Mouse (Mus musculus): Measurements from ENCODE around the gene H2al1g. TPM values are rescaled to one million over a fixed set of nuclear protein-coding genes. Genes with fewer than 3 reads are reported as not detected.
"Not testable (repeated sequence)": the region's sequence is repeated elsewhere in the genome, so short reads cannot be mapped to it uniquely, and the experiment has no call there.

H2al1g gene
- polyA plus RNA-seq, 1 experiment from 2014 or later = not detected

DNA sequence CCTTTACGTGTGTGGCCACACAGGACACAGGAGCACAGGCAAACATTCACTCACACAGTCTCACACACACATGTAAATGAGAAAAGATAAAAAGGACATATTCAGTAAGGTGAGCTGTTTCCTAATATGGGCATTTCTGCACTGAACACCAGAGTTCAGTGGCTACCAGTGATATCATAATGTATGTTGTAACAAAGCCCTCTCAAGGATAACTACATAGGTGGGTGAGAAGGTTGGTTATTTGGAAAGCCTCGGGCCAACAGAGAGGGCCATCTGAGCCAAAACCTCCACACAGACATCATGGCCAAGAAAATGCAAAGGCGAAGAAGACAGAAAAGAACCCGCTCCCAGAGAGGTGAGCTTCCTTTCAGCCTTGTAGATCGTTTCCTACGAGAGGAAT is 12.7 kb upstream of the H2al1g start, which contains the start of gene H2al1c:
Gene H2al1c (plus strand): TSS at position 301 of the 400 bp plus-strand sequence.
- H3K27ac ChIP-seq (ENCODE audit: low read length); H3K9ac ChIP-seq (ENCODE audit: low read depth, low read length); H3K36me3 ChIP-seq (ENCODE audit: control insufficient read depth, insufficient read depth, low read length); H3K4me2 ChIP-seq (ENCODE audit: low read length); H3K4me3 ChIP-seq (ENCODE audit: low read depth, low read length); H3K27me3 ChIP-seq (ENCODE audit: control insufficient read depth, insufficient read depth, low read depth, low read length); ATAC-seq; H3K4me1 ChIP-seq (ENCODE audit: control insufficient read depth, insufficient read depth, low read length); H3K9me3 ChIP-seq (replicated peaks; ENCODE audit: control insufficient read depth, low read length, poor library complexity, severe bottlenecking): not testable (repeated sequence)
- WGBS = 89% methylated on average over 1 of the region's 6 CpGs

GRCm38 (mm10) chrX:11308524-11308923 is 9.5 kb upstream of the H2al1g start, which contains the start of gene H2al1d:
H2al1d (plus strand) TSS chrX:11308824.
- not testable (repeated sequence) for H3K4me3 ChIP-seq (ENCODE audit: low read depth, low read length); H3K4me2 ChIP-seq (ENCODE audit: low read length); H3K9me3 ChIP-seq (replicated peaks; ENCODE audit: control insufficient read depth, low read length, poor library complexity, severe bottlenecking); H3K27me3 ChIP-seq (ENCODE audit: control insufficient read depth, insufficient read depth, low read depth, low read length); ATAC-seq; H3K4me1 ChIP-seq (ENCODE audit: control insufficient read depth, insufficient read depth, low read length); H3K9ac ChIP-seq (ENCODE audit: low read depth, low read length); H3K36me3 ChIP-seq (ENCODE audit: control insufficient read depth, insufficient read depth, low read length); H3K27ac ChIP-seq (ENCODE audit: low read length)
- no CpG with 5 or more reads among the region's 6 CpGs for WGBS

DNA sequence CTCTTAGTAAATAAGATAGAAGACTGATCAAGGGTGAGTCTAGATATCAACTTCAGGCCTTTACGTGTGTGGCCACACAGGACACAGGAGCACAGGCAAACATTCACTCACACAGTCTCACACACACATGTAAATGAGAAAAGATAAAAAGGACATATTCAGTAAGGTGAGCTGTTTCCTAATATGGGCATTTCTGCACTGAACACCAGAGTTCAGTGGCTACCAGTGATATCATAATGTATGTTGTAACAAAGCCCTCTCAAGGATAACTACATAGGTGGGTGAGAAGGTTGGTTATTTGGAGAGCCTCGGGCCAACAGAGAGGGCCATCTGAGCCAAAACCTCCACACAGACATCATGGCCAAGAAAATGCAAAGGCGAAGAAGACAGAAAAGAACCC is 6.4 kb upstream of the H2al1g start, which contains the start of gene H2al1e:
Gene H2al1e (plus strand): TSS at position 301 of the 400 bp plus-strand sequence.
- WGBS = no CpG with 5 or more reads among the region's 3 CpGs
- H3K27ac ChIP-seq (ENCODE audit: low read length); H3K4me1 ChIP-seq (ENCODE audit: control insufficient read depth, insufficient read depth, low read length); H3K9me3 ChIP-seq (replicated peaks; ENCODE audit: control insufficient read depth, low read length, poor library complexity, severe bottlenecking); ATAC-seq; H3K27me3 ChIP-seq (ENCODE audit: control insufficient read depth, insufficient read depth, low read depth, low read length); H3K4me2 ChIP-seq (ENCODE audit: low read length); H3K36me3 ChIP-seq (ENCODE audit: control insufficient read depth, insufficient read depth, low read length); H3K9ac ChIP-seq (ENCODE audit: low read depth, low read length); H3K4me3 ChIP-seq (ENCODE audit: low read depth, low read length): not testable (repeated sequence)

DNA sequence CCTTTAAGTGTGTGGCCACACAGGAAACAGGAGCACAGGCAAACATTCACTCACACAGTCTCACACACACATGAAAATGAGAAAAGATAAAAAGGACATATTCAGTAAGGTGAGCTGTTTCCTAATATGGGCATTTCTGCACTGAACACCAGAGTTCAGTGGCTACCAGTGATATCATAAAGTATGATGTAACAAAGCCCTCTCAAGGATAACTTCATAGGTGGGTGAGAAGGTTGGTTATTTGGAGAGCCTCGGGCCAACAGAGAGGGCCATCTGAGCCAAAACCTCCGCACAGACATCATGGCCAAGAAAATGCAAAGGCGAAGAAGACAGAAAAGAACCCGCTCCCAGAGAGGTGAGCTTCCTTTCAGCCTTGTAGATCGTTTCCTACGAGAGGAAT is 3.2 kb upstream of the H2al1g start, which contains the start of gene H2al1f:
Gene H2al1f (plus strand): TSS at position 301 of the 400 bp plus-strand sequence.
- not testable (repeated sequence) for H3K27ac ChIP-seq (ENCODE audit: low read length); H3K36me3 ChIP-seq (ENCODE audit: control insufficient read depth, insufficient read depth, low read length); H3K9ac ChIP-seq (ENCODE audit: low read depth, low read length); H3K4me3 ChIP-seq (ENCODE audit: low read depth, low read length); H3K4me1 ChIP-seq (ENCODE audit: control insufficient read depth, insufficient read depth, low read length); ATAC-seq; H3K4me2 ChIP-seq (ENCODE audit: low read length); H3K9me3 ChIP-seq (replicated peaks; ENCODE audit: control insufficient read depth, low read length, poor library complexity, severe bottlenecking); H3K27me3 ChIP-seq (ENCODE audit: control insufficient read depth, insufficient read depth, low read depth, low read length)
- WGBS = no CpG with 5 or more reads among the region's 6 CpGs

DNA sequence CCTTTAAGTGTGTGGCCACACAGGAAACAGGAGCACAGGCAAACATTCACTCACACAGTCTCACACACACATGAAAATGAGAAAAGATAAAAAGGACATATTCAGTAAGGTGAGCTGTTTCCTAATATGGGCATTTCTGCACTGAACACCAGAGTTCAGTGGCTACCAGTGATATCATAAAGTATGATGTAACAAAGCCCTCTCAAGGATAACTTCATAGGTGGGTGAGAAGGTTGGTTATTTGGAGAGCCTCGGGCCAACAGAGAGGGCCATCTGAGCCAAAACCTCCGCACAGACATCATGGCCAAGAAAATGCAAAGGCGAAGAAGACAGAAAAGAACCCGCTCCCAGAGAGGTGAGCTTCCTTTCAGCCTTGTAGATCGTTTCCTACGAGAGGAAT is 3.1 kb downstream of the H2al1g start, which contains the start of gene H2al1h:
Gene H2al1h (plus strand): TSS at position 301 of the 400 bp plus-strand sequence.
- H3K4me3 ChIP-seq (ENCODE audit: low read depth, low read length); ATAC-seq; H3K4me1 ChIP-seq (ENCODE audit: control insufficient read depth, insufficient read depth, low read length); H3K27ac ChIP-seq (ENCODE audit: low read length); H3K4me2 ChIP-seq (ENCODE audit: low read length); H3K9me3 ChIP-seq (replicated peaks; ENCODE audit: control insufficient read depth, low read length, poor library complexity, severe bottlenecking); H3K27me3 ChIP-seq (ENCODE audit: control insufficient read depth, insufficient read depth, low read depth, low read length); H3K9ac ChIP-seq (ENCODE audit: low read depth, low read length); H3K36me3 ChIP-seq (ENCODE audit: control insufficient read depth, insufficient read depth, low read length): not testable (repeated sequence)
- WGBS = no CpG with 5 or more reads among the region's 6 CpGs

DNA sequence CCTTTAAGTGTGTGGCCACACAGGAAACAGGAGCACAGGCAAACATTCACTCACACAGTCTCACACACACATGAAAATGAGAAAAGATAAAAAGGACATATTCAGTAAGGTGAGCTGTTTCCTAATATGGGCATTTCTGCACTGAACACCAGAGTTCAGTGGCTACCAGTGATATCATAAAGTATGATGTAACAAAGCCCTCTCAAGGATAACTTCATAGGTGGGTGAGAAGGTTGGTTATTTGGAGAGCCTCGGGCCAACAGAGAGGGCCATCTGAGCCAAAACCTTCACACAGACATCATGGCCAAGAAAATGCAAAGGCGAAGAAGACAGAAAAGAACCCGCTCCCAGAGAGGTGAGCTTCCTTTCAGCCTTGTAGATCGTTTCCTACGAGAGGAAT is 6.3 kb downstream of the H2al1g start, which contains the start of gene H2al1i:
Gene H2al1i (plus strand): TSS at position 301 of the 400 bp plus-strand sequence.
- H3K4me3 ChIP-seq (ENCODE audit: low read depth, low read length); H3K4me1 ChIP-seq (ENCODE audit: control insufficient read depth, insufficient read depth, low read length); ATAC-seq; H3K27ac ChIP-seq (ENCODE audit: low read length); H3K9ac ChIP-seq (ENCODE audit: low read depth, low read length); H3K36me3 ChIP-seq (ENCODE audit: control insufficient read depth, insufficient read depth, low read length); H3K9me3 ChIP-seq (replicated peaks; ENCODE audit: control insufficient read depth, low read length, poor library complexity, severe bottlenecking); H3K4me2 ChIP-seq (ENCODE audit: low read length); H3K27me3 ChIP-seq (ENCODE audit: control insufficient read depth, insufficient read depth, low read depth, low read length): not testable (repeated sequence)
- WGBS = 83% methylated on average over 2 of the region's 5 CpGs

DNA sequence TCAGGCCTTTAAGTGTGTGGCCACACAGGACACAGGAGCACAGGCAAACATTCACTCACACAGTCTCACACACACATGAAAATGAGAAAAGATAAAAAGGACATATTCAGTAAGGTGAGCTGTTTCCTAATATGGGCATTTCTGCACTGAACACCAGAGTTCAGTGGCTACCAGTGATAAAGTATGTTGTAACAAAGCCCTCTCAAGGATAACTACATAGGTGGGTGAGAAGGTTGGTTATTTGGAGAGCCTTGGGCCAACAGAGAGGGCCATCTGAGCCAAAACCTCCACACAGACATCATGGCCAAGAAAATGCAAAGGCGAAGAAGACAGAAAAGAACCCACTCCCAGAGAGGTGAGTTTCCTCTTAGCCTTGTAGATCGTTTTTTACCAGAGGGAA is 9.5 kb downstream of the H2al1g start, which contains the start of gene H2al1j:
Gene H2al1j (plus strand): TSS at position 301 of the 400 bp plus-strand sequence.
- H3K27me3 ChIP-seq (ENCODE audit: control insufficient read depth, insufficient read depth, low read depth, low read length); ATAC-seq; H3K4me1 ChIP-seq (ENCODE audit: control insufficient read depth, insufficient read depth, low read length); H3K4me3 ChIP-seq (ENCODE audit: low read depth, low read length); H3K9me3 ChIP-seq (replicated peaks; ENCODE audit: control insufficient read depth, low read length, poor library complexity, severe bottlenecking); H3K4me2 ChIP-seq (ENCODE audit: low read length); H3K27ac ChIP-seq (ENCODE audit: low read length); H3K9ac ChIP-seq (ENCODE audit: low read depth, low read length); H3K36me3 ChIP-seq (ENCODE audit: control insufficient read depth, insufficient read depth, low read length): not testable (repeated sequence)
- WGBS = 81% methylated on average over 2 of the region's 2 CpGs

GRCm38 (mm10) chrX:11345762-11346161 is 27.7 kb downstream of the H2al1g start:
- Histone ChIP-seq H3K4me1 (ENCODE audit: control insufficient read depth, insufficient read depth, low read length) (no peaks in the 10 kb centered on the region), H3K9ac (ENCODE audit: low read depth, low read length) (no peak overlapping the region), H3K4me3 (ENCODE audit: low read depth, low read length) (no peak overlapping the region), H3K4me2 (ENCODE audit: low read length) (no peak overlapping the region), H3K36me3 (ENCODE audit: control insufficient read depth, insufficient read depth, low read length) (no peaks in the 10 kb centered on the region), H3K27ac (ENCODE audit: low read length) (no peak overlapping the region; the same call in 1 of the 2 replicates), H3K27me3 (ENCODE audit: control insufficient read depth, insufficient read depth, low read depth, low read length) (no peaks in the 10 kb centered on the region), H3K9me3 (replicated peaks; ENCODE audit: control insufficient read depth, low read length, poor library complexity, severe bottlenecking) (no peaks in the 10 kb centered on the region)
- no peak for ATAC-seq
- WGBS = 52% methylated on average over 9 of the region's 9 CpGs

DNA sequence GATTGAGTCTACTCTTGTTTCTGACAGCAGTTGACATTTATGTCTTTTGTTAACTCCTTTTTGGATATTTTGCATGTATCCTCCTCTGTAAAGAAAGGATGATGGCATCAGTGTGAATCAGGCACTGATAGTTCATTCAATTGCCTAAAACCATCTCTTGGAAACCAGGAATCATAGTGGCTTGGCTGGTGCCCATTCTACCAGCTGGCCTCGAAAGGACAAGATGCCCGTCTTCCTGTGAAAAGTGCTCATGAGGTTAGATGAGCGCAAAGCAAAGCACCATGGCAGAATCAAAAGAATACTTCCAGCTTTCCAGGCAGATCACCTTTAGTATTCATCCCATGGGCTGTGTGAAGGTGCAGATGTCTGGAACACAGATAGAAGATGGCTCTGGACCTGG is 28.7 kb downstream of the H2al1g start:
- ATAC-seq = no peak
- no peaks in the 10 kb centered on the region for H3K27me3 ChIP-seq (ENCODE audit: control insufficient read depth, insufficient read depth, low read depth, low read length)
- no peak overlapping the region for H3K4me3 ChIP-seq (ENCODE audit: low read depth, low read length)
- H3K27ac ChIP-seq (ENCODE audit: low read length) = no peak overlapping the region
- 91% methylated on average over 3 of the region's 3 CpGs for WGBS
- H3K4me1 ChIP-seq (ENCODE audit: control insufficient read depth, insufficient read depth, low read length) = no peaks in the 10 kb centered on the region
- no peak overlapping the region for H3K9ac ChIP-seq (ENCODE audit: low read depth, low read length)
- no peaks in the 10 kb centered on the region for H3K9me3 ChIP-seq (replicated peaks; ENCODE audit: control insufficient read depth, low read length, poor library complexity, severe bottlenecking)
- no peaks in the 10 kb centered on the region for H3K36me3 ChIP-seq (ENCODE audit: control insufficient read depth, insufficient read depth, low read length)
- H3K4me2 ChIP-seq (ENCODE audit: low read length) = no peak overlapping the region

All from midbrain, embryonic 16.5 days (tissue).